Mouse (Mus musculus) megakaryocyte, adult 5-6 weeks (primary cell): ENCODE measurements at regions not wholly inside any gene's neighbourhood (a gene's known extent, or its start where the extent isn't known, plus 50 kb on each side); places are given as distances from the start of the nearest gene placed in this dataset.

Experiments
- ATAC-seq: 2 replicates; pipeline ENCODE4 v1.8.0; 2016; ENCODE audit warnings: mild to moderate bottlenecking, inconsistent platforms; ENCODE audit not compliant: poor library complexity, severe bottlenecking

DNA sequence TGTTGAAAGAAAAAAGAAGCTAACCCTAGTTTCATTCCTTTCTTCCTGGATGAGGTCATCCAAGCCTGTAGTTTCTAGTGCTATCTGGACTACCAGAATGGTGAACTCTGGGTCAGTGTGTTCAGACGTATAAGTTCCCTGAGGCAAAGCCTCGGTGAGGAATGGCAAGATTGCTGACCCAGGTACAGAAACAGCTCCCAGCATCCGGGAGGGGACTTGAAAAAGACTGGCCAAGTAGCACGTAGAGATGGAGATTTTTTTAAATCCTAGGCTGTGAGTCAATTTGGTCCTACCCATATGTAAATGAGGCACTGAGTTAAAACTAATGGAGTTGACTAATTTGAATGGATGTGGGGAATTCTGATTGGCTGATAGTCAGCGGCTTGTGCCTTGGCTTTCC lies 55.0 kb upstream of the Gm11084 start:
- ATAC-seq = no peak

- peak; percentile 9; the same call in 1 of the 2 replicates for ATAC-seq
Measured at GRCm38 (mm10) chr2:73040031-73040430, 53.5 kb upstream of the Gm11084 start.

GRCm38 (mm10) chr2:73039300-73039699 lies 52.8 kb upstream of the Gm11084 start:
- peak; percentile 20 for ATAC-seq

DNA sequence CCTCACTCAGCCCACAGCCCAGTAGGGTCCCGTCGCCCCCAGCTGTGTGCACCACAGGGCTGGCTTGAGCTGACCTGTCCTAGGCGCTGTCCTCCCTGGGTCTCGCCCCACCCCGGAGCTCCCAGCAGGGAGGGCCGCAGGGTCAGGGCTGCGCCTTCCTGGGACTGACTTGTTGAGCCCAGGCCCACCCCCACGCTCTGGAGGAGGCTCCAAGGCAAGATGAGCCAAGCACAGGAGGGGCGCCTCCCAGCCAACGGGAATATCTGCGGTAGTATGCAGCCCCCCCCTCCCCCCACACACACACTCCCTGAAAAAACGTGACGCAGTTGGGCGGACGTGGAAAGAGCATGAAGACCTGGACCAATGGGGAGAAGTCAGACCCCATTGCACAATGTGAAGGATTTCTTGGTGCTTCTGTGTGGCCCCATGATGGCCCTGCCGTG lies 51.8 kb upstream of the Gm11084 start:
- peak; percentile 76 for ATAC-seq

DNA sequence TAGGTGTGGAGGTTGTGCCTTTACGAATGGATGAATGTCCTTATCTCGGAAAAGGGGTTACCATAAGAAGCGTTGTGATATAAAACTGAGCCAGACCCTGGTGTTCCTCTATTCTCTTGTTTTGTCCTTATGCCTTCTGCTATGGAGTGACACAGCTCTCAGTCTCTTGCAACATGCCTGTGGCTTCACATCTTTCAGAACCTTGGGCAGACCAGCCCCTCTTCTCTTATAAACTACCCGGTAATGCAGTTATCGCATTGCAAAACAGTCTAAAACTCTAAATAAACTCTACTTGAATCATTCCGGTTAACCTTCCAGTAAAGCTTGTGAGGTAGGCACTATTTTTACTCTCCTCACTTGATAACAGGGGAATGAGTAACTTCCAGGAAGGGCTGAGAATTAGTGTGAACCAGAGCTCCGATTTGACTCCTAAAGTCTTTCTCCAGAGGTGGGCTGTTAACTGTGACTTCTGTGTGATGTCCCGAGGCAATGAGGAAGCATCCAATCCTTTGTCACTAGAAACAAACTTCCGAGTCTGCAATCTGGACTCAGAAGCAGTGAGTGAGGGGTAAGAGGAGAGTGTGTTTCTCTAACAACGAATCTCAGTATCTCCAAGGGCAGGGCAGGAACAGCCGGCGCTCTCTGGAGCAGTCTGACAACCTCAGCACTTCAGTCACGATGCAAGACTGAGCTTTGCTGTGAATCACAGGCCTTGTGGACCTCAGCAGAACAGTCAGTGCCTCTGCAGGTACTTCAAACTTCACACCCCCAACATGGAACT lies 50.9 kb upstream of the Gm11084 start:
- peak; percentile 51 for ATAC-seq
